Mouse (Mus musculus) left cerebral cortex, postnatal 10 days (tissue): ENCODE measurements around the gene Trabd2b. TPM values are rescaled to one million over a fixed set of nuclear protein-coding genes. Genes with fewer than 3 reads are reported as not detected.

ENCODE experiments used
- DNase-seq, 2 experiments: peaks; one replicate each; pipeline ENCODE4 v3.0.0; 2021 to 2022; ENCODE audit warnings: low spot score in 2 of 2, mixed read lengths in 1 of 2; ENCODE audit errors: extremely low spot score in 1 of 2
- intact Hi-C: fragments of 180-260 bp; cut with DNase I; formaldehyde crosslinking; loops from one replicate; pipeline ENCODE4 v1.15.1; 2025
- total RNA-seq, 2 experiments: library from RNA; stranded (reverse); gene quantifications; 2 replicates each; pipeline ENCODE4 v1.2.3; 2021

Gene Trabd2b
- total RNA-seq, 2 experiments from 2014 or later = 2.8 to 3.1 TPM

GRCm38 (mm10) chr4:114472143-114472542 is 65.6 kb downstream of the Trabd2b start:
- peak in 1 of 2 experiments; percentile 47 for DNase-seq
- intact Hi-C loops = no loop called here

- intact Hi-C loops = no loop called here
- no peak for DNase-seq
Observed at GRCm38 (mm10) chr4:114476316-114476715, 69.8 kb downstream of the Trabd2b start.

- peak; percentile 24 to 53 for DNase-seq
- intact Hi-C loops = no loop called here
Observed at GRCm38 (mm10) chr4:114477082-114477771, 70.7 kb downstream of the Trabd2b start.

GRCm38 (mm10) chr4:114481518-114481917 is 75.0 kb downstream of the Trabd2b start:
- DNase-seq = no peak
- intact Hi-C loops = no loop called here

GRCm38 (mm10) chr4:114484173-114484572 is 77.6 kb downstream of the Trabd2b start:
- DNase-seq = no peak
- intact Hi-C loops = no loop called here

- DNase-seq = no peak
Observed at GRCm38 (mm10) chr4:114485996-114486395, 79.5 kb downstream of the Trabd2b start.

GRCm38 (mm10) chr4:114486885-114487531 is 80.5 kb downstream of the Trabd2b start:
- DNase-seq = no peak

More at GRCm38 (mm10) chr4:114485996-114486395, 79.5 kb downstream of the Trabd2b start:
- intact Hi-C loops = no loop called here

GRCm38 (mm10) chr4:114487701-114488100 is 81.2 kb downstream of the Trabd2b start:
- no peak for DNase-seq
- intact Hi-C loops = no loop called here

More at GRCm38 (mm10) chr4:114486885-114487531, 80.5 kb downstream of the Trabd2b start:
- intact Hi-C loops = no loop called here

- intact Hi-C loops = no loop called here
- no peak for DNase-seq
Observed at GRCm38 (mm10) chr4:114492157-114492556, 85.6 kb downstream of the Trabd2b start.

GRCm38 (mm10) chr4:114494035-114494434 is 87.5 kb downstream of the Trabd2b start:
- no peak for DNase-seq
- intact Hi-C loops = no loop called here

- intact Hi-C loops = no loop called here
- no peak for DNase-seq
Observed at GRCm38 (mm10) chr4:114495688-114496426, 89.3 kb downstream of the Trabd2b start.

GRCm38 (mm10) chr4:114499650-114500049 is 93.1 kb downstream of the Trabd2b start:
- DNase-seq = no peak
- intact Hi-C loops = no loop called here

GRCm38 (mm10) chr4:114500317-114500716 is 93.8 kb downstream of the Trabd2b start:
- DNase-seq = no peak

GRCm38 (mm10) chr4:114501048-114501447 is 94.5 kb downstream of the Trabd2b start:
- intact Hi-C loops = no loop called here
- no peak for DNase-seq

More at GRCm38 (mm10) chr4:114500317-114500716, 93.8 kb downstream of the Trabd2b start:
- intact Hi-C loops = no loop called here

GRCm38 (mm10) chr4:114501611-114502010 is 95.1 kb downstream of the Trabd2b start:
- no peak for DNase-seq
- intact Hi-C loops = no loop called here

GRCm38 (mm10) chr4:114504227-114505041 is 97.9 kb downstream of the Trabd2b start:
- intact Hi-C loops = no loop called here
- no peak for DNase-seq

- DNase-seq = no peak
- intact Hi-C loops = no loop called here
Observed at GRCm38 (mm10) chr4:114509601-114510000, 103.1 kb downstream of the Trabd2b start.

GRCm38 (mm10) chr4:114511649-114512048 is 105.1 kb downstream of the Trabd2b start:
- no peak for DNase-seq
- intact Hi-C loops = no loop called here

- DNase-seq = no peak
- intact Hi-C loops = no loop called here
Observed at GRCm38 (mm10) chr4:114513149-114513548, 106.6 kb downstream of the Trabd2b start.
